Mouse (Mus musculus) MEL (cell line): ENCODE results near the gene S100b. TPM values are rescaled to one million over a fixed set of nuclear protein-coding genes. Genes with fewer than 3 reads are reported as not detected.

Source experiments
- DNase-seq: peaks from one replicate; pipeline ENCODE4 v3.0.0; 2011; ENCODE audit warnings: low read depth, low spot score
- H3K27ac ChIP-seq: 2 replicates; pipeline ENCODE4 v1.5.1; 2012; ENCODE audit warnings: low read depth, mild to moderate bottlenecking, control low read depth, low read length, moderate library complexity; ENCODE audit not compliant: control insufficient read depth
- H3K27me3 ChIP-seq, 2 experiments: fragments of 150-350 bp in 1 of 2; sonication (generic) in 1 of 2; 2 replicates each; pipeline ENCODE4 v1.6.1; 2012; ENCODE audit warnings: low read length in 2 of 2, mild to moderate bottlenecking in 2 of 2, improper control_type of control experiment in 1 of 2, moderate library complexity in 1 of 2; ENCODE audit not compliant: insufficient read depth in 2 of 2, control insufficient read depth in 1 of 2
- H3K36me3 ChIP-seq, 2 experiments: 2 replicates each; pipeline ENCODE4 v1.6.1; 2012 to 2014; ENCODE audit warnings: low read length in 2 of 2, improper control_type of control experiment in 1 of 2, inconsistent platforms in 1 of 2, mild to moderate bottlenecking in 1 of 2; ENCODE audit not compliant: insufficient read depth in 2 of 2, control insufficient read depth in 1 of 2
- H3K4me1 ChIP-seq, 2 experiments: fragments of 150-350 bp in 1 of 2; sonication (generic) in 1 of 2; 2 replicates each; pipeline ENCODE4 v1.6.1; 2012; ENCODE audit warnings: low read length in 2 of 2, improper control_type of control experiment in 1 of 2, mild to moderate bottlenecking in 1 of 2; ENCODE audit not compliant: insufficient read depth in 2 of 2, control insufficient read depth in 1 of 2
- H3K4me3 ChIP-seq, 2 experiments: fragments of 150-350 bp in 1 of 2; sonication (generic) in 1 of 2; 2 replicates each; pipeline ENCODE4 v1.5.1; 2012; ENCODE audit warnings: low read depth in 2 of 2, low read length in 2 of 2, mild to moderate bottlenecking in 2 of 2, moderate library complexity in 2 of 2, control low read depth in 1 of 2, improper control_type of control experiment in 1 of 2; ENCODE audit not compliant: control insufficient read depth in 1 of 2, insufficient read depth in 1 of 2
- H3K79me2 ChIP-seq: 2 replicates; pipeline ENCODE4 v1.6.1; 2012; ENCODE audit warnings: mild to moderate bottlenecking, low read length, moderate library complexity; ENCODE audit not compliant: control insufficient read depth, poor library complexity, insufficient read depth
- H3K9ac ChIP-seq: 2 replicates; pipeline ENCODE4 v1.6.1; 2012; ENCODE audit warnings: low read depth, mild to moderate bottlenecking, control low read depth, low read length, moderate library complexity; ENCODE audit not compliant: control insufficient read depth, poor library complexity, severe bottlenecking
- H3K9me3 ChIP-seq: fragments of 150-350 bp; sonication (generic); replicated peaks from 2 replicates; pipeline ENCODE4 v1.6.1; 2012; ENCODE audit warnings: mild to moderate bottlenecking, low read length, improper control_type of control experiment, moderate library complexity; ENCODE audit not compliant: insufficient read depth
- CHD2 ChIP-seq: IDR thresholded peaks from 2 replicates; pipeline ENCODE4 v1.6.1; 2011; ENCODE audit warnings: low read length, improper control_type of control experiment
- CTCF ChIP-seq, 3 experiments: IDR thresholded peaks in 2 of 3; conservative IDR thresholded peaks in 1 of 3; 2 replicates each; pipeline ENCODE4 v1.5.1; 2011 to 2012; ENCODE audit warnings: low read length in 3 of 3, low read depth in 2 of 3, mild to moderate bottlenecking in 2 of 3, improper control_type of control experiment in 1 of 3, inconsistent platforms in 1 of 3, mixed read lengths in 1 of 3, moderate library complexity in 1 of 3; ENCODE audit not compliant: control insufficient read depth in 1 of 3, insufficient read depth in 1 of 3, poor library complexity in 1 of 3, severe bottlenecking in 1 of 3
- ELF1 ChIP-seq: IDR thresholded peaks from 2 replicates; pipeline ENCODE4 v1.6.1; 2014; ENCODE audit warnings: low read depth, mild to moderate bottlenecking, inconsistent platforms, low read length, improper control_type of control experiment, moderate library complexity
- EP300 ChIP-seq, 2 experiments: IDR thresholded peaks; 2 replicates each; pipeline ENCODE4 v1.6.1; 2011; ENCODE audit warnings: improper control_type of control experiment in 2 of 2, low read length in 2 of 2, low read depth in 1 of 2, mild to moderate bottlenecking in 1 of 2
- ETS1 ChIP-seq: IDR thresholded peaks from 2 replicates; pipeline ENCODE4 v1.6.1; 2012; ENCODE audit warnings: low read depth, mild to moderate bottlenecking, inconsistent platforms, low read length, improper control_type of control experiment, moderate library complexity
- GABPA ChIP-seq: IDR thresholded peaks from 2 replicates; pipeline ENCODE4 v1.6.1; 2012; ENCODE audit warnings: low read depth, mild to moderate bottlenecking, inconsistent platforms, low read length, improper control_type of control experiment, moderate library complexity
- GATA1 ChIP-seq: IDR thresholded peaks from 2 replicates; pipeline ENCODE4 v1.6.1; 2011; ENCODE audit warnings: low read depth, low read length, improper control_type of control experiment
- MAX ChIP-seq: IDR thresholded peaks from 2 replicates; pipeline ENCODE4 v1.6.1; 2011; ENCODE audit warnings: low read length, improper control_type of control experiment
- MEF2A ChIP-seq: IDR thresholded peaks from 2 replicates; pipeline ENCODE4 v1.6.1; 2014; ENCODE audit warnings: low read depth, mild to moderate bottlenecking, inconsistent platforms, low read length, improper control_type of control experiment; ENCODE audit not compliant: poor library complexity, insufficient replicate concordance, severe bottlenecking; ENCODE audit errors: extremely low read depth
- MYB ChIP-seq: IDR thresholded peaks from 2 replicates; pipeline ENCODE4 v1.6.1; 2011; ENCODE audit warnings: mild to moderate bottlenecking, low read depth, low read length, improper control_type of control experiment
- NELFE ChIP-seq: IDR thresholded peaks from 2 replicates; pipeline ENCODE4 v1.6.1; 2011; ENCODE audit warnings: low read depth, low read length, improper control_type of control experiment
- POLR2A ChIP-seq, 2 experiments: IDR thresholded peaks; 2 replicates each; pipeline ENCODE4 v1.6.1; 2011 to 2012; ENCODE audit warnings: low read length in 2 of 2, mild to moderate bottlenecking in 2 of 2, control low read depth in 1 of 2, improper control_type of control experiment in 1 of 2, low read depth in 1 of 2, moderate library complexity in 1 of 2; ENCODE audit not compliant: control insufficient read depth in 1 of 2, insufficient read depth in 1 of 2, poor library complexity in 1 of 2
- POLR2AphosphoS5 ChIP-seq: IDR thresholded peaks from 2 replicates; pipeline ENCODE4 v1.6.1; 2012; ENCODE audit warnings: low read depth, borderline replicate concordance, mild to moderate bottlenecking, inconsistent platforms, low read length, moderate library complexity, mixed read lengths
- RAD21 ChIP-seq: IDR thresholded peaks from 2 replicates; pipeline ENCODE4 v1.6.1; 2011; ENCODE audit warnings: mild to moderate bottlenecking, low read depth, low read length, improper control_type of control experiment
- SIN3A ChIP-seq: IDR thresholded peaks from 2 replicates; pipeline ENCODE4 v1.6.1; 2012; ENCODE audit warnings: low read length, improper control_type of control experiment, inconsistent platforms
- TAL1 ChIP-seq: IDR thresholded peaks from 2 replicates; pipeline ENCODE4 v1.6.1; 2012; ENCODE audit warnings: mild to moderate bottlenecking, inconsistent platforms, low read length, moderate library complexity, mixed read lengths
- TBP ChIP-seq: IDR thresholded peaks from 2 replicates; pipeline ENCODE4 v1.8.0; 2011; ENCODE audit warnings: low read depth, low read length, improper control_type of control experiment
- UBTF ChIP-seq: IDR thresholded peaks from 2 replicates; pipeline ENCODE4 v1.6.1; 2012; ENCODE audit warnings: low read depth, mild to moderate bottlenecking, inconsistent platforms, low read length, improper control_type of control experiment, moderate library complexity, borderline replicate concordance; ENCODE audit not compliant: insufficient read depth
- ZC3H11A ChIP-seq: IDR thresholded peaks from 2 replicates; pipeline ENCODE4 v1.6.1; 2012; ENCODE audit warnings: low read depth, mild to moderate bottlenecking, inconsistent platforms, low read length, improper control_type of control experiment
- ZKSCAN1 ChIP-seq: IDR thresholded peaks from 2 replicates; pipeline ENCODE4 v1.6.1; 2012; ENCODE audit warnings: low read depth, mild to moderate bottlenecking, inconsistent platforms, low read length, improper control_type of control experiment, moderate library complexity
- ZMIZ1 ChIP-seq: IDR thresholded peaks from 2 replicates; pipeline ENCODE4 v1.6.1; 2012; ENCODE audit warnings: low read depth, mild to moderate bottlenecking, inconsistent platforms, low read length, improper control_type of control experiment, moderate library complexity
- ZNF384 ChIP-seq: IDR thresholded peaks from 2 replicates; pipeline ENCODE4 v1.6.1; 2012; ENCODE audit warnings: low read depth, mild to moderate bottlenecking, inconsistent platforms, low read length, improper control_type of control experiment
- polyA plus RNA-seq, 2 experiments: library from polyadenylated mRNA; stranded (reverse) in 1 of 2; unstranded in 1 of 2; fragments of >175 nt in 1 of 2; fragments of >200 nt in 1 of 2; gene quantifications; 2 replicates each; pipeline versions ENCODE4 v1.2.1 to v1.2.4; 2012; ENCODE audit warnings: low replicate concordance in 2 of 2, low read depth in 1 of 2; ENCODE audit not compliant: insufficient read length in 2 of 2, insufficient read depth in 1 of 2, missing spikeins in 1 of 2
- total RNA-seq: library from RNA; depleted of rRNA; stranded (reverse); fragments of 300-350 nt; gene quantifications from 2 replicates; pipeline ENCODE4 v1.2.3, GENCODE M21; 2012

Gene S100b
- total and polyA plus RNA-seq, 3 experiments: not detected

GRCm38 (mm10) chr10:76209241-76209640 lies 44.4 kb upstream of the S100b start:
- Histone ChIP-seq H3K9me3 (no peaks in the 10 kb centered on the region), H3K9ac (no peak overlapping the region), H3K4me3 (no peak overlapping the region), H3K4me1 (no peaks in the 10 kb centered on the region), H3K27me3 (no peaks in the 10 kb centered on the region), H3K27ac (no peak overlapping the region), H3K36me3 (no peaks in the 10 kb centered on the region), H3K79me2 (no peaks in the 10 kb centered on the region)
- no peak for DNase-seq
- TF ChIP-seq CHD2: no peak
- TF ChIP-seq ELF1: no peak
- no peak for TF ChIP-seq ZC3H11A
- TF ChIP-seq GATA1: no peak
- no peak for TF ChIP-seq TBP
- TF ChIP-seq MEF2A: no peak
- no peak for TF ChIP-seq POLR2AphosphoS5
- no peak for TF ChIP-seq TAL1
- TF ChIP-seq UBTF: no peak
- TF ChIP-seq MAX: no peak
- TF ChIP-seq MYB: no peak
- TF ChIP-seq NELFE: no peak

- H3K36me3 ChIP-seq: no peaks in the 10 kb centered on the region
- no peaks in the 10 kb centered on the region for H3K79me2 ChIP-seq
- no peaks in the 10 kb centered on the region for H3K4me1 ChIP-seq
- H3K4me3 ChIP-seq: no peak overlapping the region
- no peak for DNase-seq
- TF ChIP-seq ELF1: no peak
- H3K9ac ChIP-seq: no peak overlapping the region
- H3K27me3 ChIP-seq: no peaks in the 10 kb centered on the region
- H3K27ac ChIP-seq: no peak overlapping the region
- H3K9me3 ChIP-seq: no peaks in the 10 kb centered on the region
These were observed 42.8 kb upstream of the S100b start for GRCm38 (mm10) chr10:76210806-76211205.

GRCm38 (mm10) chr10:76212121-76212520 lies 41.5 kb upstream of the S100b start:
- TF ChIP-seq ELF1 (no peak), MEF2A (no peak), NELFE (no peak), ETS1 (no peak), CHD2 (no peak), ZKSCAN1 (no peak), SIN3A (no peak), RAD21 (no peak), ZNF384 (no peak), POLR2AphosphoS5 (no peak), CTCF (IDR thresholded peaks at IDR 0.05 in 2 of 3, conservative IDR thresholded peaks at IDR 0.05 in 1 of 3; ENCODE audit: control insufficient read depth in 1 of 3, insufficient read depth in 1 of 3, low read depth in 2 of 3, low read length in 3 of 3, poor library complexity in 1 of 3, severe bottlenecking in 1 of 3) (no peak), MAX (no peak), MYB (no peak), GABPA (no peak), POLR2A (IDR thresholded peaks at IDR 0.05; ENCODE audit: control insufficient read depth in 1 of 2, insufficient read depth in 1 of 2, low read depth in 1 of 2, low read length in 2 of 2, poor library complexity in 1 of 2) (no peak), GATA1 (no peak), EP300 (IDR thresholded peaks at IDR 0.05; ENCODE audit: low read depth in 1 of 2, low read length in 2 of 2) (no peak), ZMIZ1 (no peak)
- no peak overlapping the region for H3K4me3 ChIP-seq
- DNase-seq: no peak
- H3K9me3 ChIP-seq: no peaks in the 10 kb centered on the region
- no peaks in the 10 kb centered on the region for H3K79me2 ChIP-seq
- H3K36me3 ChIP-seq: no peaks in the 10 kb centered on the region
- no peaks in the 10 kb centered on the region for H3K27me3 ChIP-seq
- no peak overlapping the region for H3K9ac ChIP-seq
- H3K4me1 ChIP-seq: no peaks in the 10 kb centered on the region
- no peak overlapping the region for H3K27ac ChIP-seq
